Comparison of ENCODE assay signal across 8 mouse cellular contexts in genomic region chr17:25791843-25792527, GRCm38 (mm10). TPM values are rescaled to one million over a fixed set of nuclear protein-coding genes. Genes with fewer than 3 reads are reported as not detected.
DNase-seq lines count a peak whose midpoint lies in the region; ATAC-seq and TF ChIP-seq lines count a peak whose summit lies in the region.

No protein-coding gene starts in this region.

- intact Hi-C loops in heart, postnatal 14 days (cut with DNase I), result no loop called here

- H3K4me1 ChIP-seq in forebrain, embryonic 14.5 days (ENCODE audit: control insufficient read depth, insufficient read depth, low read length), result peaks cover 38% of the 10 kb centered on the region
- peaks cover 14% of the 10 kb centered on the region for H3K4me1 ChIP-seq in lung, embryonic 14.5 days (ENCODE audit: insufficient read depth)

- H3K4me3 ChIP-seq in forebrain, embryonic 14.5 days (ENCODE audit: low read depth, low read length), result peak overlapping the region; percentile 65
- peak overlapping the region; percentile 74 for H3K4me3 ChIP-seq in lung, embryonic 14.5 days (ENCODE audit: low read depth, low read length)

- H3K9ac ChIP-seq in forebrain, embryonic 14.5 days (ENCODE audit: low read length), result peak overlapping the region; percentile 72
- peak overlapping the region; percentile 71 for H3K9ac ChIP-seq in lung, embryonic 14.5 days

- peaks cover 24% of the 10 kb centered on the region for H3K36me3 ChIP-seq in forebrain, embryonic 14.5 days (ENCODE audit: control insufficient read depth, insufficient read depth, low read length)
- H3K36me3 ChIP-seq in lung, embryonic 14.5 days (ENCODE audit: insufficient read depth), result peaks cover 34% of the 10 kb centered on the region

- peak; percentile 65 for ATAC-seq in forebrain, embryonic 14.5 days
- ATAC-seq in lung, embryonic 14.5 days (ENCODE audit: insufficient read depth), result peak; percentile 68
- ATAC-seq in neutrophil, adult 5-6 weeks (ENCODE audit: extremely low read depth, insufficient number of reproducible peaks, low FRiP score, poor library complexity, severe bottlenecking), result peak; percentile 65

- H3K27me3 ChIP-seq in forebrain, embryonic 14.5 days (replicated peaks; ENCODE audit: control insufficient read depth, insufficient read depth, low read length), result no peaks in the 10 kb centered on the region
- H3K27me3 ChIP-seq in lung, embryonic 14.5 days (ENCODE audit: insufficient read depth, low read length), result no peaks in the 10 kb centered on the region

- H3K27ac ChIP-seq in forebrain, embryonic 14.5 days (ENCODE audit: low read depth, low read length), result peak overlapping the region; percentile 93
- H3K27ac ChIP-seq in lung, embryonic 14.5 days (ENCODE audit: low read depth), result peak overlapping the region; percentile 94

- peak overlapping the region; percentile 95 for H3K4me2 ChIP-seq in forebrain, embryonic 14.5 days (ENCODE audit: low read length)
- H3K4me2 ChIP-seq in lung, embryonic 14.5 days, result peak overlapping the region; percentile 67

- no peaks in the 10 kb centered on the region for H3K9me3 ChIP-seq in forebrain, embryonic 14.5 days (replicated peaks; ENCODE audit: control insufficient read depth, low read length)
- no peaks in the 10 kb centered on the region for H3K9me3 ChIP-seq in lung, embryonic 14.5 days (ENCODE audit: low read depth, low read length)

- DNase-seq in ES-CJ7 (ENCODE audit: low read depth, low spot score), result peak; percentile 75
- DNase-seq in cerebellum, adult 11-12 months, result peak; percentile 84
- peak; percentile 86 for DNase-seq in forebrain, embryonic 14.5 days (ENCODE audit: low spot score)
- peak; percentile 84 to 90 for DNase-seq in heart, postnatal 14 days
- peak; percentile 39 for DNase-seq in large intestine, adult 2 months (ENCODE audit: low read depth, low spot score)
- DNase-seq in lung, embryonic 14.5 days, result peak; percentile 94
- peak; percentile 82 for DNase-seq in testis, postnatal 14 days (ENCODE audit: low spot score)

- no peak for TF ChIP-seq CTCF in lung, embryonic 14.5 days (IDR thresholded peaks at IDR 0.05; ENCODE audit: low read depth)

- under 1% methylated on average over 45 of the region's 45 CpGs for WGBS in forebrain, embryonic 14.5 days
- under 1% methylated on average over 45 of the region's 45 CpGs for WGBS in large intestine, adult 2 months
- WGBS in lung, embryonic 14.5 days, result under 1% methylated on average over 45 of the region's 45 CpGs

RNA-seq across cellular contexts. Expression of gene Fam173a, which starts 0.7 kb away (rescaled TPM):
- polyA plus RNA-seq in forebrain, embryonic 14.5 days (2014; fragmentation: Nextera tagmentation; extraction: Ambion mirVana), result 72.6 and 82.3 TPM in 2 replicates
- total RNA-seq in heart, postnatal 14 days (2021), result 10 to 100 TPM; 36.4 to 37.4 TPM
- 91.8 and 108 TPM in 2 replicates for polyA plus RNA-seq in large intestine, adult 2 months (2012; rRNA removed)
- polyA plus RNA-seq in lung, embryonic 14.5 days (2014; fragmentation: Nextera tagmentation; extraction: Ambion mirVana), result 81.9 and 96.8 TPM in 2 replicates
- total RNA-seq in neutrophil, adult 5-6 weeks (2017), result 23.6 and 33.3 TPM in 2 replicates

RNA-seq across cellular contexts. Expression of gene AC134908.4, which starts 3.5 kb away (rescaled TPM):
- 0.57 and 0.88 TPM in 2 replicates for polyA plus RNA-seq in forebrain, embryonic 14.5 days (2014; fragmentation: Nextera tagmentation; extraction: Ambion mirVana)
- not detected for total RNA-seq in heart, postnatal 14 days (2021)
- 1.3 TPM in 1 of 2 replicates, not detected in the other for polyA plus RNA-seq in large intestine, adult 2 months (2012; rRNA removed)
- not detected in 2 replicates for polyA plus RNA-seq in lung, embryonic 14.5 days (2014; fragmentation: Nextera tagmentation; extraction: Ambion mirVana)
- total RNA-seq in neutrophil, adult 5-6 weeks (2017), result not detected in 2 replicates

RNA-seq across cellular contexts. Expression of gene Metrn, which starts 5.0 kb away (rescaled TPM):
- polyA plus RNA-seq in forebrain, embryonic 14.5 days (2014; fragmentation: Nextera tagmentation; extraction: Ambion mirVana), result 8.4 and 9.8 TPM in 2 replicates
- total RNA-seq in heart, postnatal 14 days (2021), result 10 to 100 TPM; 67.1 to 74.7 TPM
- 20.9 and 26.5 TPM in 2 replicates for polyA plus RNA-seq in large intestine, adult 2 months (2012; rRNA removed)
- 10.4 and 12.7 TPM in 2 replicates for polyA plus RNA-seq in lung, embryonic 14.5 days (2014; fragmentation: Nextera tagmentation; extraction: Ambion mirVana)
- 3.5 and 4.4 TPM in 2 replicates for total RNA-seq in neutrophil, adult 5-6 weeks (2017)

RNA-seq across cellular contexts. Expression of gene Ccdc78, which starts 5.6 kb away (rescaled TPM):
- polyA plus RNA-seq in forebrain, embryonic 14.5 days (2014; fragmentation: Nextera tagmentation; extraction: Ambion mirVana), result 0.14 TPM in 1 of 2 replicates, not detected in the other
- under 1 TPM in 1 of 2 experiments, not detected in 1; 0.17 TPM for total RNA-seq in heart, postnatal 14 days (2021)
- polyA plus RNA-seq in large intestine, adult 2 months (2012; rRNA removed), result 0.04 TPM in 1 of 2 replicates, not detected in the other
- polyA plus RNA-seq in lung, embryonic 14.5 days (2014; fragmentation: Nextera tagmentation; extraction: Ambion mirVana), result 0.12 TPM in 1 of 2 replicates, not detected in the other
- total RNA-seq in neutrophil, adult 5-6 weeks (2017), result 0.25 TPM in 1 of 2 replicates, not detected in the other

RNA-seq across cellular contexts. Expression of gene Haghl, which starts 6.5 kb away (rescaled TPM):
- 106 and 130 TPM in 2 replicates for polyA plus RNA-seq in forebrain, embryonic 14.5 days (2014; fragmentation: Nextera tagmentation; extraction: Ambion mirVana)
- total RNA-seq in heart, postnatal 14 days (2021), result 10 to 100 TPM; 15.0 to 15.1 TPM
- polyA plus RNA-seq in large intestine, adult 2 months (2012; rRNA removed), result 24.0 and 26.6 TPM in 2 replicates
- 55.1 and 57.9 TPM in 2 replicates for polyA plus RNA-seq in lung, embryonic 14.5 days (2014; fragmentation: Nextera tagmentation; extraction: Ambion mirVana)
- total RNA-seq in neutrophil, adult 5-6 weeks (2017), result 21.5 and 24.7 TPM in 2 replicates

Comparison
In these comparisons a context has a peak if more than half of its experiments do, and no peak if none do; other contexts are left out.
1. Peak in every context shown above with its lines: DNase-seq, ATAC-seq, H3K4me3 ChIP-seq and H3K27ac ChIP-seq.
2. DNase-seq: peak in every context shown above with its lines; median percentile 94 in lung, embryonic 14.5 days; 87 in heart, postnatal 14 days; 86 in forebrain, embryonic 14.5 days; 84 in cerebellum, adult 11-12 months; 82 in testis, postnatal 14 days; 75 in ES-CJ7; 39 in large intestine, adult 2 months.